Comparison of ENCODE assay signal across 8 mouse cellular contexts in genomic region chr6:7846726-7847439, GRCm38 (mm10). TPM values are rescaled to one million over a fixed set of nuclear protein-coding genes. Genes with fewer than 3 reads are reported as not detected.
DNase-seq lines count a peak whose midpoint lies in the region; ATAC-seq and TF ChIP-seq lines count a peak whose summit lies in the region.
"Had no signal": no experiment of that assay in that cellular context is flagged by ENCODE, and none has a peak within 500 bp of the region (broad histone marks: within the 10 kb centered on the region; RNA-seq: fewer than 3 reads in every experiment).

No protein-coding gene starts in this region.

- no peaks in the 10 kb centered on the region for H3K27me3 ChIP-seq in embryonic facial prominence, embryonic 13.5 days
- H3K27me3 ChIP-seq in liver, embryonic 11.5 days (replicated peaks; ENCODE audit: control insufficient read depth, insufficient read depth, low read length) = no peaks in the 10 kb centered on the region
- H3K27me3 ChIP-seq in stomach, postnatal 0 days (ENCODE audit: control insufficient read depth, insufficient read depth, low read length) = no peaks in the 10 kb centered on the region

- no peaks in the 10 kb centered on the region for H3K9me3 ChIP-seq in embryonic facial prominence, embryonic 13.5 days
- no peaks in the 10 kb centered on the region for H3K9me3 ChIP-seq in liver, embryonic 11.5 days (ENCODE audit: control insufficient read depth, low read length)
- H3K9me3 ChIP-seq in stomach, postnatal 0 days (ENCODE audit: control insufficient read depth, low read length) = no peaks in the 10 kb centered on the region

- peaks cover 15% of the 10 kb centered on the region for H3K4me1 ChIP-seq in lung, adult 2 months (ENCODE audit: control insufficient read depth, insufficient read depth, low read length)
- peaks cover 29% of the 10 kb centered on the region for H3K4me1 ChIP-seq in embryonic facial prominence, embryonic 13.5 days
- H3K4me1 ChIP-seq in liver, embryonic 11.5 days (replicated peaks; ENCODE audit: control insufficient read depth, insufficient read depth, low read length) = peaks cover 30% of the 10 kb centered on the region
- H3K4me1 ChIP-seq in stomach, postnatal 0 days (replicated peaks; ENCODE audit: control insufficient read depth, insufficient read depth) = no peaks in the 10 kb centered on the region

- peak overlapping the region; percentile 29 for H3K4me2 ChIP-seq in embryonic facial prominence, embryonic 13.5 days
- peak overlapping the region; percentile 59 for H3K4me2 ChIP-seq in liver, embryonic 11.5 days
- H3K4me2 ChIP-seq in stomach, postnatal 0 days (replicated peaks; ENCODE audit: low read depth) = peak overlapping the region; percentile 41

- no peak for DNase-seq in lung, adult 2 months
- DNase-seq in lung, postnatal 25 days (ENCODE audit: low spot score) = no peak
- no peak for DNase-seq in liver, embryonic 11.5 days (ENCODE audit: low spot score)
- peak; percentile 44 for DNase-seq in stomach, postnatal 0 days (ENCODE audit: low spot score)
- DNase-seq in gastrocnemius, adult 18-20 months (ENCODE audit: low spot score) = no peak
- no peak for DNase-seq in ovary, postnatal 10 days (ENCODE audit: low spot score)
- DNase-seq: heart, adult 11 months had no signal

- no peak for TF ChIP-seq POLR2A in lung, adult 2 months (IDR thresholded peaks at IDR 0.05; ENCODE audit: borderline replicate concordance, extremely low read depth, low read depth, low read length)

- TF ChIP-seq CTCF in lung, adult 2 months (IDR thresholded peaks at IDR 0.05; ENCODE audit: insufficient read depth, low read length) = no peak
- TF ChIP-seq CTCF in stomach, postnatal 0 days (IDR thresholded peaks at IDR 0.05; ENCODE audit: low read depth) = no peak

- peak overlapping the region; percentile 33 for H3K4me3 ChIP-seq in lung, adult 2 months (replicated peaks; ENCODE audit: extremely low read depth, low read depth, low read length)
- H3K4me3 ChIP-seq in embryonic facial prominence, embryonic 13.5 days = peak overlapping the region; percentile 13; the same call in 1 of the 2 replicates
- peak overlapping the region; percentile 22 for H3K4me3 ChIP-seq in liver, embryonic 11.5 days (ENCODE audit: low read depth, low read length)
- peak overlapping the region; percentile 12; the same call in 1 of the 2 replicates for H3K4me3 ChIP-seq in stomach, postnatal 0 days (ENCODE audit: low read depth, low read length)

- H3K36me3 ChIP-seq in embryonic facial prominence, embryonic 13.5 days = no peaks in the 10 kb centered on the region
- H3K36me3 ChIP-seq in liver, embryonic 11.5 days (ENCODE audit: control insufficient read depth, insufficient read depth, low read length) = no peaks in the 10 kb centered on the region
- no peaks in the 10 kb centered on the region for H3K36me3 ChIP-seq in stomach, postnatal 0 days (ENCODE audit: control insufficient read depth, insufficient read depth, low read length)

- WGBS in lung, adult 2 months = 58% methylated on average over 8 of the region's 8 CpGs
- 71% methylated on average over 8 of the region's 8 CpGs for WGBS in embryonic facial prominence, embryonic 13.5 days
- WGBS in liver, embryonic 11.5 days = 77% methylated on average over 8 of the region's 8 CpGs
- WGBS in stomach, postnatal 0 days = 57% methylated on average over 8 of the region's 8 CpGs

- no peak overlapping the region for H3K9ac ChIP-seq in embryonic facial prominence, embryonic 13.5 days
- H3K9ac ChIP-seq in liver, embryonic 11.5 days (ENCODE audit: low read depth, low read length) = peak overlapping the region; percentile 12; the same call in 1 of the 2 replicates
- peak overlapping the region; percentile 18; the same call in 1 of the 2 replicates for H3K9ac ChIP-seq in stomach, postnatal 0 days (ENCODE audit: low read length)

- no peak for ATAC-seq in embryonic facial prominence, embryonic 13.5 days (ENCODE audit: insufficient number of reproducible peaks, insufficient read depth, low FRiP score, low TSS enrichment, low read depth)
- ATAC-seq in liver, embryonic 11.5 days (replicated peaks; ENCODE audit: low FRiP score) = no peak
- ATAC-seq in stomach, postnatal 0 days (ENCODE audit: low FRiP score, low TSS enrichment) = no peak

- no peak overlapping the region for H3K27ac ChIP-seq in embryonic facial prominence, embryonic 13.5 days
- no peak overlapping the region for H3K27ac ChIP-seq in liver, embryonic 11.5 days (ENCODE audit: low read depth, low read length)
- peak overlapping the region; percentile 79 for H3K27ac ChIP-seq in stomach, postnatal 0 days (replicated peaks)

- no peak for TF ChIP-seq EP300 in stomach, postnatal 0 days (optimal IDR thresholded peaks at IDR 0.05)

RNA-seq across cellular contexts. Expression of gene C1galt1, which starts 2.2 kb away (rescaled TPM):
- polyA plus RNA-seq in lung, adult 2 months (2012; rRNA removed) = 3.8 and 5.6 TPM in 2 replicates
- polyA plus RNA-seq in embryonic facial prominence, embryonic 13.5 days (2015; fragmentation: Nextera tagmentation; extraction: Ambion mirVana) = 2.5 and 4.0 TPM in 2 replicates
- 10.5 and 11.4 TPM in 2 replicates for polyA plus RNA-seq in liver, embryonic 11.5 days (2014; fragmentation: Nextera tagmentation; extraction: Ambion mirVana)
- polyA plus RNA-seq in stomach, postnatal 0 days (2015; fragmentation: Nextera tagmentation; extraction: Ambion mirVana) = 7.9 and 8.1 TPM in 2 replicates
- total RNA-seq in gastrocnemius, adult 18-20 months (2021) = 10 to 100 TPM; 14.1 to 14.3 TPM
